Mouse (Mus musculus) CD4-positive helper T cell, adult 2 months (primary cell): Measurements from ENCODE around the gene Xrcc4.

Experiments
- DNase-seq: peaks from one replicate; pipeline ENCODE4 v3.0.0-alpha.2; 2012; ENCODE audit warnings: low read depth, missing footprints, low spot score

The Xrcc4 gene

DNA sequence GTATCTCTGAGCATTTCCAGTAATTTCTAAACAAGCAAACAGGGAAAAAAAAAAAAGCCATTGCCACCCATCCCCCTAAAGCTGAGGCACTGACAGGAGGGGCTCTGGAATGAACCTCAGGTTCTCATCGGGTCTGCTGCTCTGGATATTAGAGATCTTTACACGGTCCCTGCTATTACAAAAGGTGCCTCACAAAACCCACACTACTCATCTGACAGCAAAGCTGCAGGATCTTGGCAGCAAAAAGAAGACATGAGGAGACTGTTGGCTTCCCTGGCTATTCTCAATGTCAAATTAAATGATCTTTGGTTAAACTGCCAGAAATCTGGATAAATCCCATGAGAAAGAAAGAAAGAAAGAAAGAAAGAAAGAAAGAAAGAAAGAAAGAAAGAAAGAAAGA, 145.1 kb downstream of the Xrcc4 start:
- no peak for DNase-seq

DNA sequence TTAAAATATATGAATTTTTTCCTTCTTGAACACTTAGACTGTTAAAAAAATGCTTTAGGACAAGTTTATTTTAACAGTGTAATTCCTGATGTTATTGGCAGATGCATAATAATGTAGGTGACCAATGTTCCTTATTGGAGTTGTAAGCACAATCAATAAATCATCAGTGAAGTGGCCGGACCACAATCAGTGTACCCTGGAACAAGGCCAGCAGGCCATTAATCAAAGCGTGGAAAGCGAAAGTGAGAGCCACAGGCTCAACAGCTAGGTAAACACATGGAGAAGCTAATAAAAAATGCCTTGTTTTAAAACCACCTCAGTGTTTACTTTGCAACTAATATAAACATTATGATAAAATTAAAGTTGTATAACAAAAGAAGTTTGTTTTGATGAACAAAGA, 159.9 kb downstream of the Xrcc4 start:
- DNase-seq: no peak

DNA sequence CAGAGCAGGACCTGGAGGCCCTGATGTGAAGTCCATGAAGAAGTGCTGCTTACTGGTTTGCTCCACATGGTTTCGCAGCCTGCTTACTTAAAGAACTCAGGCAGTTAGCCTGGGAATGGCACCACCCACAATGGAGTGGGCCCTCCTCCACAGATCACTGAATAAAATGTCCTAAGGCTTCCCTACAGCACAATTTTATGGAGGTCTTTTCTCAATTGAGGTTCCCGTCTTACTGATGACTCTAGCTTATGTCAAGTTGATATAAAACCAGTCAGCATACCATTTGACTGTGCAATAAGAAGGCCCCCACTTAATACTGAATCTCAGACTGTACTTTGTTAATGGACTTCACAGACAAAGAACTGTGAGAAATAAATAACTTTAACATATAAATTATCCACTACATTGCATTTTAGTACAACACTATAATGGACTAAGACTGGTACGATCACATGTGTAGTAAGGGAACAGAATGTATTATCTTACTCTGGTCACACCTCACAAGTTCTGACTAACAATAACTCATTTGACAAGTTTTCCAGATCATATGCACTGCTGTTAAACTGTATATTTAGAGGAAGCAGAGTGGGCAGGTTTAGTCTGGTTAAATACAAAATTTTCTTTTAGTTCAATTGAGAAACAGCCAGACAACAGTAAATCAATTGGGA, 170.5 kb downstream of the Xrcc4 start:
- DNase-seq: no peak

DNA sequence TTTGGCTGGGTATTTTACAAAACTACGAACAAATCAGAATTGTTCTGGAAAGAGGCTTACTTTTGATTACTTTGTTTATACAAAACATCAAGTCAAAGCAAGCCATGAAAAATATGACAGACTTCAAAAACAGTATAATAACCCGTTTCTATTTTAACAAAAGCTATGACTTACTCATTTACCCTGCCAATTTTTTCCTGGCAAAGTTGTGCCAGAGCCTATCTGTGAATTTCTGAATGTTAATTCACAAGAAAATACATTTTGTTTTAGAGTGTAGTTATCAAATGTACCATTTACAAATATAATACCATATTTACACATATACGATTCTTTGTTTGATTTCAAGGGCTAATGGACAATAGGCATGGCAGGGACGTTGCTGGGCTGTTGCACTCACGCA, 175.1 kb downstream of the Xrcc4 start:
- no peak for DNase-seq

DNA sequence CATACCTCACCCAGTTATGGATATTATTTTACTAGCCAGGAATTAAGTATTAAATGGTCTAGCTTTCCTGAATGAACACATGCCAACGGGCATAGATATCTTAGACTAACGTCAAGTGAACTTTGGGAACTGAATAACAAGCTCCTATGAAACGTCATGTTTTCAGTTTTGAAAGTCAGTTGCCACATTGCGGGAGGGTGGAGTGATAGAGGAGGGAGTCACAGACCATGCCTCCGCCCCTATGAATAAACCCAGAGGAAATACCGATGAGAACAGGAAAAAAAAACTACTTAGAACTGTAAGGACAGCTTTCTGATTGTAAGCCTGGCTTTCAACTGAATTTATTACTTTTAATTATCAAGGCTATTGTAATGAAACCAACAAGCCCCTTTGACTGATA, 175.5 kb downstream of the Xrcc4 start:
- no peak for DNase-seq

DNA sequence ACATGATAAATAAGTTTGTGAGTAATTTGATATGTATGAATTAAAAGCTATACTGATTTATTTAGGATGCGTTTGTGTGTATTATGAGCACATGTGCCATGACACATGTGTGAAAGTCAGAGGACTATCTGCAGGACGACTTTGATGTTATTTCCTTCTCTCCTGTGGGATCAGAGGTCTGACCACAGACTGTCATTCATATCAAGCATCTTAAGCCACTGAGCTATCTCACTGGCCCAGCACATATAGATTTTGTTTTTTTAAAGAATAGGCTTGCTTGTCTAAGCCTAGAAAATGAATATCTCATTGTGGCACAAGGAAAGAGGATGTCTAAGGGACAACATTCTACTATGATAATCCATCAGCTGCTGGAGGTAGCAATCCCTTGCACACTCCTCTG, 183.3 kb downstream of the Xrcc4 start:
- DNase-seq: no peak

DNA sequence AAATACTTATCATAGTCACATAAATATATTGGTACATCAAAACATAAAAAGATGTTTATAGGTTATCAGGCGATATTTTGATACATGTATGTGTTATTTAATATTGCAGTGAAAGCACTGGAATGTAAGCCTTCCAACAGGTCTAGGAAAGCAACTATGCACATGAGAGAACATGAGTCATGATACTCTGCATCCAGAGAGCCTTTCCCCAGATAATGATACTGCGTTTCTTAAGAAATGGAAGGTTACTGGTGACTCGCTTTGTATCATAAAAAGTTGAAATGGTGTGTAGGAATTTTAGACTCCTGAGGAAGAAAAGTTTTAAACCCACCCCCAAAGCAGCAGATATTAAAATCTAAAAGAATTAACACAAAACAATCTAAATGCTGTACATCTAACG, 190.3 kb downstream of the Xrcc4 start:
- no peak for DNase-seq

DNA sequence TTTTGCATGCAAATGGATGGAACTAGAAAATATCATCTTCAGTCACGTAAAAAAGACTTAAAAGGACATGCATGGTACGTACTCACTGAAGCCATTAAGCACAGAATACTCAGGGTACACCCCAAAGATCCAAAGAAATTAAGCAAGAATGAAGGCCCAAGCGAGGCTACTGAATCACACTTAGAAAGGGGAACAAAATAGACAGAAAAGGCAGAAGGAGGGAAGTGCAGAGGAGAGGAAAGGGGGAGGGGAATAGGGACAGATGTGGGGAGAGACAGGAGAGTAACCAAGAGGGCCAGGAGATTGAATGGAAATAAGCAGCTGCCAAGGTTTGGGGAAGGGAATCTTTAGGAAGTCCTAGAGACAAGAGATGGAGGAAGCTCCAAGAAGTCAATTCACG, 197.3 kb downstream of the Xrcc4 start:
- DNase-seq: no peak

DNA sequence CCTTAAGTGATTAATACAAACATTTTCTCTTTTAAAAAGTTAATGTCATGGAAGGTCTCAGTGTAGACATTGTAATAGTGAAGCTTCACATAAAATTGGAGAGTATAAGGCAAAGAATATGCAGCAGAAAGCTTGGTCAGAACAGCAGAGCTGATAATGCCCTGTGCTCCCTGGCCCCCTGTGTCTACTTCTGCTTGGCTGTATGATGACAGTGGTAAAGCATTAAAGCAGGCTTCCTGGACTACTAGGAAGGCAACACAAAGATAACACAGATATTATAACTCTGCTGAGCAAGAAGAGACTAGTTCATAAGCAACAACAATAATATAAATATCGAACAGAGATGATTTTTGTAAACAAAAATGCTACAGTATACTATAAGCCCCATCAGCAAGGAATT, 199.2 kb downstream of the Xrcc4 start:
- no peak for DNase-seq

DNA sequence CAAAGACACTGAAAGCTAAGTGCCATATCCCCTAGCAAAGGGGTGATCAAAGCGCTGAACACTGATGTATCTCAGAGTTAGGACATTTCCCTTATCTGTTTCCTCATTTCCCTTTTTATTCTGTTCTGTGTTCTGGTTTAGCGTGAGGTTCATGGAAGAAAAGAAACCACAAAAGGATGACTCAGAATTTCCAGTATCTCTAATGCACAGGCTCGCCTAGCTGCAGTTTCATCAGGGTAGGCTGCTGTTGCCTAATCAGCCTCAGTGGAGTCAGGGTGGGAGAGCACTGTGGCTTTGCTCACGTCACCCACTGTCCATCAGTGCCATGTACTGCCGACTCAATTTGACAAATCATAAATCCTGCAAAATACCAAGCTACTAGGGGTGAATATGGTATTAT, 200.3 kb downstream of the Xrcc4 start:
- DNase-seq: peak; percentile 9

DNA sequence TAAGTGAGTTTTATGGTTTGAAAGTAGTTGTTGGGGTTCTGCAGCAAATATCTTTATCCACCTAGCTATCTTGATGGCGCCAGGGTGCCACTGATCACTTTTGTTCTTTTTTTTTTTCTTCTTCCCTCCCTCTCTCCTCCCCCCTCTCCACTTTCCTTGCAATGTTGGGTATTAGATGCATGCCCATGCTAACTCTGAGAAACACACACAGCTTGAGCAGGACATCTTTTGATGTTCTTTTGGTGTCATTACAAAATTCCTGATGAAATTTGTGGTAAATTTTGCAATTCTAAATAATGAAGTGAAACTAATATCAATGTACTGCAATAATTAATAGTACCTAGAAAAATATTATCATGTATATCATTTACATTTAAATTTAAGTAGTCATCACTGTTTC, 205.9 kb downstream of the Xrcc4 start:
- DNase-seq: no peak

DNA sequence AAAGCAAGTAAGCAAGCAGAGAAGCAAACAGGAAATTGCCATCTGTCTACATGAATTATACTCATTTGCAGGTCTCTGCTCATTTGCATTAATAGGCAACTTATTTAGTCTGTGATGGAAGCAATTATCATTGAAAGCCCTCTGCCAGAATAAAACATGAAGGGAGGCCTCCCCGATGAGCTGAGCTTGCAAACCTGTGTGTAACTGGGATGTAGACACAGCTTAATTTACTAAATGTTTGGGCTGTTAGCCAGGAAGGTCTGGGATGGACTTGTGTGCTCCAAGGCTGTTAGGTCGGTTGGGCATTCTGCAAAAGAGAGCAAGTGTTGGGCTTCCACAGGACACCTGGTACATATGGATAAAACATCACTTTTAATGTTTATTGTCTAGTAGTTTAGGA, 208.1 kb downstream of the Xrcc4 start:
- no peak for DNase-seq

DNA sequence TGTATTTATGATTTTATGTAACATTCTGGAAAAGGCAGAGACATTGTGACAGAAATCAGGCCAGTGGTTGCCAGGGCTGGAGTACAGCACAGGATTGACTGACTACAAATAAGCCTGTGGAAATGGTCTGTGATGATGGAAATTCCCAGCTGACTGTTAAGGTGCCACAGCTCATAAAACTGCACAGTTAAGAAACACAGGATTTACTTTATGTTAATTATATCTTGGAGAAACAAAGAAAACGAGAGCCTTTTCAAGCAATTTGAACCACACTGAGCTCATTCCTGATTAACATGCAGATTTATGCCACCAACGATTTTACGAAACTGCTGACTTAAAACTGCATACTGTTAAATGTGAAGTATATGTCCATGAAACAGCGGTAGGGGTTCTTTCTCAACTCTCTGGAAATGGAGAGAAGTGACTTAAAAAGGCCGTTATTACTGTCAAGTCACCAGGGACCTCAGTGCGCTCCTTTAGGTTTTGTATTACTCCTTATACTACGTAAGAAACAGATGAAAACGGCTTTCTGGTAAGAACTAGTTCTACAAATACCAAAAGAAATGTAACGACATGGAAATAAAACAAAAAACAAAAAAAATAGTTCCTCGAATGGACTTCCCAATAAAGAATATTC, 210.5 kb downstream of the Xrcc4 start:
- no peak for DNase-seq

DNA sequence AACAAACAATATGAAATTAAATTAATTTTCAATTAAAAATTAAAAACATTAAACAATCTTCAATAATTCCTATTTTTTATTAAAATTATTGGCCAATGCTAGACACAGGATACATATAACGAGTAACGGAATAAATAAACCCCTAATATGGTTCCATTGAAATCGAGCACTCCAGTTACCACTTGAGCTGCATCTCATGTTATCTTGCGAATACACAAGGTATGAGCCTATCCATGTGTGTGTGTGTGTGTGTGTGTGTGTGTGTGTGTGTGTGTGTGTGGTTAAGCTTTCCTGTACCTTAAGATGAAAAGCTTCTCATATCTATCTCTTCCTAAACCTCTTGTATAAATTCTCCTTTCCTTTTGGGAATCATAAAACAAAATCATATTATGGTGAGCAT, 213.9 kb downstream of the Xrcc4 start:
- DNase-seq: no peak

DNA sequence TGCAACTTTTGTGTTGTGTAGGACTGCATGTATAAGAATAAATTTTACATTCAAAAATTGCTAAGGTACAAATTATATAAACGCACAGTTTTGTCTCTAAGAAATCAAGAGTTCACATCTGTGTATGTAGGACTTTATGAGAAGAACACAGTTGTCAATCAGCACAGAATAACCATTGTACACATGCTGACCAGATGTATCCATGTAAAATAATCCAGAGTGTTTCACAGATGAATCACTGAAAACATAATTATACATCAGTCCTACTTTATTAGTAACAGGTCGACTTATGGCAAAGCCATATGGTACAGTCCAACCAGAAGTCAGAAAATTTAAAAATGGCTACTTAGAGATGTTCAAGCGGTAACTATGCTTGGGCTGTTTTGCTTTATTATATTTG, 216.7 kb downstream of the Xrcc4 start:
- DNase-seq: no peak

DNA sequence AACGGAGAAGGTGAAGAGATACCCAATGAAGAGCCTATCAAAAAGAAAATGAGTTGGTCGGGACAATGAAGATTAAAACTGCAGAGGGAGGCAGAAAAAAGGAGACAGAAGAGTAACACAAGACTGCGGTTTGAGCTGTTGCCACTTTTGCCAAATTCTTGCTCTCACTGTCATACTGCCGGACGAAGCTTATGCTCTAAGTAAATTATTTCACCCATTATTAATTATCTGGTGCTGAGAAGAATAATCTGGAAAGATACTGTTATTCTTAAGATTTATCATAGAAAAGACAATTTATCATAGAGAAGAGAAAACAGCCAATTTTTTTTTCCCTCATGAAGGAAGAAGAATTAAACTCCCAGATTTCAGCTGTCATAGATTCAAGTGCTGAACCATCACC, 235.3 kb downstream of the Xrcc4 start:
- no peak for DNase-seq

DNA sequence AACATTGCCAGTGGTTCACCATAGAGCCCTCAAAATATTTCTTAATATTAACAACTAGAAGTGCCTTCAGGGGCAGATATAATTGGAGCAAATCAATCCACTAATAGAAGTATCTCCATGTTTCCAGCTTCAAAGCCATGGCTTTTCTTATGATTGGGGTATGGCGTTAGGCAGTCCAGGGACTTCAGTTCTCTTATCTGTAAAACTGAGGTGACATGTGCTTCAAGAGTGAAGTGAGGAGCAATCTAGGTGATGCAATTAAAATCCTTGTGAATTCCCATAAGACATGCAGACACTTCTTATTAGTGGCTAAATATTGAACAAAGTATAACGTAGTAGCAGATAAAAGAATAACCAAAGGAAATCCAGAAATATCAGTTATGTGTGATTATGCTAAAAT, 238.7 kb downstream of the Xrcc4 start:
- DNase-seq: no peak

DNA sequence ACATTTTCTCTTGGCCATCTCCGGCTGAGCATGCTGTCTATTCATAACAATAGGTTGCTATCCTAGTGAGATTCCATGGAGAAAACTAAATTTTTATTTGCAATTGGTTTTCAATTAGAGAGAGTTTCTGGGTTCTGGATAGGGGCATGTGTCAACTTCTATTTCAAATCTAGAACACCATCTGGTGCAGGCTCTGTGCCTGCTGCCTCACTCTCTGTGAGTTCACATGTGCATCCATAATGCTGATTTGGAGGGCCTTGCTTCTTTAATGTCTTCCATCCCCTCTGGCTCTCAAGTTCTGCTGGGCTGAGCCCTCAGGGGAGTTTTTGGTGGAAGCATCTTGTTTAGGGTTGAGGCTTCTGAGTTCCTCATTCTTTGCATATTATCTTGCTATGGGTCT, 239.5 kb downstream of the Xrcc4 start:
- DNase-seq: no peak

DNA sequence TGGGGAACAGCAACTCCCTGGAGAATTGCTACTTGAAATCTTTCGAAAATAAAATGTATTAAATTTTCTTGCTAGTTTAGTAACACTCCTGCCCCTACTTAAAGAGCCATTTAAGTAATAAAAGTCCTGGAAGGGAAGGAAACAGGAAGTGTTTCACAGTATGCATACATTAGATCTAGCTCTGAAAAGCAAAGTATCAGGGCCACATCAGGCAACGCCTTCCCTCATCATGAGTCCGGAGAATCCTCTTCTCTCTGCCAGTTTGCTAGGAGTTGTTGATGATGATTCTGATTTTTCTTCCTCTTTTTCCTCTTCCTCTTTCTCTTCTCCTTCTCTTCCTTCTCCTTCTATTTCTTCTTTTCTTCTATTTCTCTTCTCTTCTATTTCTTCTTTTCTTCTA, 250.8 kb downstream of the Xrcc4 start:
- no peak for DNase-seq

DNA sequence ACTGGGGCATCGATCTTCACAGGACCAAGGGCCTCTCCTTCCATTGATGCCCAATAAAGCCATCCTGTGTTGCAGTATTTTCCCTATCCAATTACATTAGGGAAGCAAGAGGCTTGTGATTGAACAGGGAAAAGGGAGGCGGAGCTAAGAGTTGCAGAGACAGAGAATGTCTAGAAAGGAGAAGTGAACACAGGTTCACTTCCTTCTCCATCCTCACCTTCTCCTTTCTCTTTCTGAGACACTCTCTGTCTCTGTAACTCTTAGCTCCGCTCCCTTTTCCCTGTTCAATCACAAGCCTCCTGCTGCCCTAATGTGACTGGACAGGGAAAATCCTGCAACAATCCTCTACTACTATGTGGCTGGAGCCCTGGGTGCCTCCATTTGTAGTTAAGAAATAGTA, 254.9 kb downstream of the Xrcc4 start:
- no peak for DNase-seq

DNA sequence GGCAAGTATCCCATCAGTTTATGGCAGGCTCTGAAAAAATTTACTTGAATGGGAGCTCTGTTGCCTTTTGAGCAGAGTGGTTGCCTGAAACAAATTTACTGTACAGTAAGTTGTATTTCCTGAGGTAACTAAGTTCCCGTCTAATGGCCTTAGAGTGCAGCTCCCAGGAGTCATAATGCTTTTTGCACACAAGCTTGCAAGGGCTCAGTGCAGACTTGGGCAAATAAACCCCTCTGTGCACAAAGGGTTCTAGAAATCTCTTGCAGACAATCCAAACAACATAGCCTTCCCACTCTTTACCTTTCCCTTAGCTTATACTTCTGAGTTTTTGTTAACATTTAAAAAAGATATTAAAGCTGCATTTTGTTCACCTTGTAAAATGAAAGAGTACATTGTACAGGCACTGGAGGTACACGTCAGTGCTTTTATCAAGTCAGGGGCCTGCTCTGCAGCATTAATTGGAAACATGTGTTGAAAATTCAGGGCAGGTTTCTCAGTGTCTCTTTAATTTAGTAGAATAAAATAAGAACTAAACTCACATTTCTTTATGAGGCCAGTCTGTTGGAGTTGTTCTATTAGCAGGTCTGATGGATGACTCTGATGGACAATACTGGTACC, 256.2 kb downstream of the Xrcc4 start:
- DNase-seq: no peak

DNA sequence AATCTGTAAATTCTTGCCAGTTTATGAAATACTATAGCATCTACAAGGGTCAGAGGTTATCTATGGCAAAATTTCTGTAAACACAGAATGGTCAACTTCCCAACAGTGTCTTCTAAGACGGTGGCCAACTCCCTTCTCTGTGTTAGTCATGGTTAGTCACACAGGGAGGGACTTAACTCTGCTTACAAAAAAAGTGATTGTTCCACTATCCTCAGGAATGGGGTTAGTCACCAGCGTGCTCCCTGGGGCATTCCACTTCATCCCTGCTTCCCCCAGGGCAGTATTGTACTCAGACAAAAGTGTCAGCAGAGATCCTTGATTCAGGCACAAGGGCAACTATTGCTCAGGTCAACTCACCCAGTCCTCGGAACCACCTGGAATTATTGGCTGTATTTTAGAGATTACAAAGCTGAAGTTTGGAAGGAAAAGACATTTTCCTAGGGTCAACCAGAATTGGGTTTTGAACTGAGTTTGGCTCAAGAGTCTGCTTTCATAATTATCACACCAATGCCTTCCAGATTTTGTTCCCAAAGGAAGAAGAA, 260.9 kb downstream of the Xrcc4 start:
- no peak for DNase-seq

DNA sequence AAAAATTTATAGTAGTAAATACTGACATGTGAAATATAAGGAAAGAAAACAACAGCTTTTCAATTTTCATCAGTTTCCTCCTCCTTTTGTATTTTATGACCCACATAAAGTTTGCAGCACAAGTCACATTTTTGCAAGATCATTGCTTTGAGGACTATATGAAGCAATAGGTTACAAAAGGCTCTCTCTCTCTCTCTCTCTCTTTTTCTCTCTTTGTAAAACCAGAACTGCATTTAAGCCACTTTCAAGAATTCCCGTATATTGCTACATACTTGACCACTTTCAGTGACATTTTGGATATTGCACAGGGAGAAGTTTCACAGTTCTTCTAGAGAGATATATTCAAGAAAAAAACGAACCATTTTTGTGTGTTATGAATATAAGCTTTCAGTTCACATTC, 261.6 kb downstream of the Xrcc4 start:
- no peak for DNase-seq
